Mouse (Mus musculus) CD4-positive, CD25-positive, alpha-beta regulatory T cell, adult 2 months (primary cell): Measurements from ENCODE around the gene Hnrnpl.
A peak's percentile ranks its signal among the peaks of the same experiment; 100 is the strongest.

Experiments used
- DNase-seq: peaks from one replicate; pipeline ENCODE4 v3.0.0-alpha.2; 2012; ENCODE audit warnings: low read depth, low spot score

Gene Hnrnpl

GRCm38 (mm10) chr7:28812436-28812835, 4.1 kb downstream of the Hnrnpl start:
- no peak for DNase-seq

- DNase-seq = peak; percentile 54
Observed at GRCm38 (mm10) chr7:28812949-28813348, 4.6 kb downstream of the Hnrnpl start.

- no peak for DNase-seq
Observed at GRCm38 (mm10) chr7:28814306-28815034, 6.1 kb downstream of the Hnrnpl start.

GRCm38 (mm10) chr7:28815230-28815629, 6.9 kb downstream of the Hnrnpl start:
- DNase-seq = no peak

- no peak for DNase-seq
Observed at GRCm38 (mm10) chr7:28816201-28816600, 7.9 kb downstream of the Hnrnpl start.

GRCm38 (mm10) chr7:28816920-28817319, 8.6 kb downstream of the Hnrnpl start:
- DNase-seq = no peak

GRCm38 (mm10) chr7:28817524-28817923, 9.2 kb downstream of the Hnrnpl start:
- no peak for DNase-seq

- DNase-seq = no peak
Observed at GRCm38 (mm10) chr7:28817957-28818356, 9.6 kb downstream of the Hnrnpl start.

- DNase-seq = no peak
Observed at GRCm38 (mm10) chr7:28818436-28818835, 10.1 kb downstream of the Hnrnpl start.

GRCm38 (mm10) chr7:28818861-28819452, 10.6 kb downstream of the Hnrnpl start:
- DNase-seq = no peak

- DNase-seq = no peak
Observed at GRCm38 (mm10) chr7:28819571-28819970, 11.2 kb downstream of the Hnrnpl start.

GRCm38 (mm10) chr7:28820358-28821260, 12.3 kb downstream of the Hnrnpl start:
- DNase-seq = peak; percentile 32

- DNase-seq = peak; percentile 63
Observed at GRCm38 (mm10) chr7:28821261-28821831, 13.0 kb downstream of the Hnrnpl start.

GRCm38 (mm10) chr7:28822556-28822955, 14.2 kb downstream of the Hnrnpl start:
- DNase-seq = no peak

- DNase-seq = no peak
Observed at GRCm38 (mm10) chr7:28822993-28823903, 14.9 kb downstream of the Hnrnpl start.

GRCm38 (mm10) chr7:28823932-28824331, 15.6 kb downstream of the Hnrnpl start:
- no peak for DNase-seq

- DNase-seq = peak; percentile 95
Observed at GRCm38 (mm10) chr7:28824941-28825685, 16.8 kb downstream of the Hnrnpl start, which contains the start of gene Ech1. Gene Ech1 (plus strand): TSS chr7:28825217.

- DNase-seq = peak; percentile 74
Observed at GRCm38 (mm10) chr7:28825686-28826401, 17.5 kb downstream of the Hnrnpl start.

- DNase-seq = no peak
Observed at GRCm38 (mm10) chr7:28826402-28826772, 18.0 kb downstream of the Hnrnpl start.
